Comparison of ENCODE assay signal across 11 mouse cellular contexts in the genomic region with DNA sequence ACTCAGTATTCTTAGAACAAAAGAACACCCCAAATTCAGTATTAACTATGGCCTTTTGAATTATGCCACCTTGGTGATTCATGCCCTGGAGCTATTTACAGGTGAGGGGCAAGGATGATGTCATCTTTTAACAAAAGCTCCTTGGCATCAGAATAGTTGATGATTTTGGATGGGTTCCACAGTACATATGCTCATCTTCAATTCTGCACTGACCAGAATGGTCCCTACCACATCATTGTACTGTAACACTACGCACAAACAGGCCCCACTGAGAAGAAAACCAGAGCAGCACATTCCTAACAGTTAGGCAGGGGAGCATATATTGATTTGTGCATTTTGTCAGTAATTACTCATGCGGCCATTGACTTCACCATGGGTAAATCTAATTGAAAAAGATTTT.
"Had no signal": no experiment of that assay in that cellular context is flagged by ENCODE, and none has a peak within 500 bp of the region (broad histone marks: within the 10 kb centered on the region; RNA-seq: fewer than 3 reads in every experiment).

No protein-coding gene starts in this region.

- H3K36me3 ChIP-seq: limb, embryonic 15.5 days; liver, embryonic 12.5 days; lung, embryonic 15.5 days; midbrain, embryonic 15.5 days had no signal

- H3K4me2 ChIP-seq: limb, embryonic 15.5 days; liver, embryonic 12.5 days; lung, embryonic 15.5 days; midbrain, embryonic 11.5 days; midbrain, embryonic 15.5 days had no signal

- H3K27me3 ChIP-seq: limb, embryonic 15.5 days; liver, embryonic 12.5 days; lung, embryonic 15.5 days; megakaryocyte, embryonic 14.5 days; midbrain, embryonic 15.5 days had no signal

- H3K4me3 ChIP-seq: limb, embryonic 15.5 days; liver, embryonic 12.5 days; lung, embryonic 15.5 days; megakaryocyte, embryonic 14.5 days; midbrain, embryonic 15.5 days had no signal

- H3K9me3 ChIP-seq: limb, embryonic 15.5 days; liver, embryonic 12.5 days; lung, embryonic 15.5 days; megakaryocyte, embryonic 14.5 days; midbrain, embryonic 15.5 days had no signal

- H3K4me1 ChIP-seq: limb, embryonic 15.5 days; liver, embryonic 12.5 days; lung, embryonic 15.5 days; megakaryocyte, embryonic 14.5 days; midbrain, embryonic 15.5 days had no signal

- H3K9ac ChIP-seq: limb, embryonic 15.5 days; liver, embryonic 12.5 days; lung, embryonic 15.5 days; midbrain, embryonic 15.5 days had no signal

- H3K27ac ChIP-seq: limb, embryonic 15.5 days; liver, embryonic 12.5 days; lung, embryonic 15.5 days; macrophage; midbrain, embryonic 15.5 days had no signal

- DNase-seq: kidney, postnatal 25 days; layer of hippocampus, postnatal 36 days; lung, postnatal 14 days; thymus, postnatal 36 days had no signal

- ATAC-seq: liver, embryonic 12.5 days; midbrain, embryonic 15.5 days had no signal
